Mouse (Mus musculus) kidney, adult 10 weeks (tissue): ENCODE results near the gene Vmn2r109. TPM values are rescaled to one million over a fixed set of nuclear protein-coding genes. Genes with fewer than 3 reads are reported as not detected.

Experiments
- polyA plus RNA-seq: library from polyadenylated mRNA; stranded (reverse); fragments of 350-450 nt; fragmentation: Illumina TruSeq; extraction: RNeasy Lipid Tissue Mini Kit (QIAGEN cat#74804); gene quantifications from one replicate; pipeline ENCODE4 v1.2.3, GENCODE M21; 2014; ENCODE audit warnings: low read depth, low replicate concordance

The Vmn2r109 gene
- not detected for polyA plus RNA-seq

GRCm38 (mm10) chr17:20564656-20565055 lies at the start of gene Vmn2r109:
Gene Vmn2r109 (minus strand): TSS chr17:20564756.

GRCm38 (mm10) chr17:20596323-20596722 lies 31.8 kb upstream of the Vmn2r109 start, which contains the start of gene Vmn2r110:
Gene Vmn2r110 (minus strand): TSS chr17:20596423.

GRCm38 (mm10) chr17:20497858-20498257 lies 66.7 kb downstream of the Vmn2r109 start, which contains the start of gene Vmn1r225:
Gene Vmn1r225 (plus strand): TSS chr17:20498158.

Other genes starting within 250 kb of the Vmn2r109 start
- not detected for gene Vmn2r107, start 219.5 kb downstream of the Vmn2r109 start, polyA plus RNA-seq
- not detected for gene Vmn1r224, start 150.6 kb downstream of the Vmn2r109 start, polyA plus RNA-seq
- gene Vmn2r108, start 83.4 kb downstream of the Vmn2r109 start, polyA plus RNA-seq, result not detected
- gene Vmn1r225, start 66.6 kb downstream of the Vmn2r109 start, polyA plus RNA-seq, result not detected
- gene Vmn2r110, start 31.7 kb upstream of the Vmn2r109 start, polyA plus RNA-seq, result not detected
- not detected for gene Fpr-rs3, start 60.1 kb upstream of the Vmn2r109 start, polyA plus RNA-seq
- gene Vmn1r226, start 118.1 kb upstream of the Vmn2r109 start, polyA plus RNA-seq, result not detected
- gene Vmn1r227, start 165.1 kb upstream of the Vmn2r109 start, polyA plus RNA-seq, result not detected
- not detected for gene Vmn1r228, start 221.4 kb upstream of the Vmn2r109 start, polyA plus RNA-seq
- gene Vmn1r229, start 246.8 kb upstream of the Vmn2r109 start, polyA plus RNA-seq, result not detected